Mouse (Mus musculus) brain, embryonic 14.5 days (tissue): ENCODE data around the gene Plxdc1. TPM values are rescaled to one million over a fixed set of nuclear protein-coding genes. Genes with fewer than 3 reads are reported as not detected.

Source experiments
- DNase-seq: peaks from one replicate; pipeline ENCODE4 v3.0.0-alpha.2; 2011; ENCODE audit warnings: low read depth
- CTCF ChIP-seq: fragments of 200-500 bp; IDR thresholded peaks from 2 replicates; pipeline ENCODE4 v1.5.1; 2012; ENCODE audit warnings: inconsistent platforms, mild to moderate bottlenecking, moderate library complexity, borderline replicate concordance; ENCODE audit not compliant: insufficient read depth, insufficient read length; ENCODE audit errors: extremely low read depth
- POLR2A ChIP-seq: fragments of 200-500 bp; IDR thresholded peaks from 2 replicates; pipeline ENCODE4 v1.6.1; 2012; ENCODE audit warnings: mild to moderate bottlenecking, inconsistent platforms, borderline replicate concordance; ENCODE audit not compliant: poor library complexity, insufficient read depth, insufficient read length, severe bottlenecking; ENCODE audit errors: extremely low read depth
- polyA plus RNA-seq: library from polyadenylated mRNA; depleted of rRNA; stranded (reverse); fragments of >200 nt; gene quantifications from 2 replicates; pipeline ENCODE4 v1.2.3, GENCODE M21; 2012; rRNA removed

Gene Plxdc1
- polyA plus RNA-seq, 1 experiment: 0.90 TPM

- peak; percentile 93 for DNase-seq
- TF ChIP-seq CTCF (peak; percentile 87; the same call in 1 of the 2 replicates), POLR2A (no peak)
Observed at GRCm38 (mm10) chr11:97899822-97900221, 86.4 kb downstream of the Plxdc1 start.

DNA sequence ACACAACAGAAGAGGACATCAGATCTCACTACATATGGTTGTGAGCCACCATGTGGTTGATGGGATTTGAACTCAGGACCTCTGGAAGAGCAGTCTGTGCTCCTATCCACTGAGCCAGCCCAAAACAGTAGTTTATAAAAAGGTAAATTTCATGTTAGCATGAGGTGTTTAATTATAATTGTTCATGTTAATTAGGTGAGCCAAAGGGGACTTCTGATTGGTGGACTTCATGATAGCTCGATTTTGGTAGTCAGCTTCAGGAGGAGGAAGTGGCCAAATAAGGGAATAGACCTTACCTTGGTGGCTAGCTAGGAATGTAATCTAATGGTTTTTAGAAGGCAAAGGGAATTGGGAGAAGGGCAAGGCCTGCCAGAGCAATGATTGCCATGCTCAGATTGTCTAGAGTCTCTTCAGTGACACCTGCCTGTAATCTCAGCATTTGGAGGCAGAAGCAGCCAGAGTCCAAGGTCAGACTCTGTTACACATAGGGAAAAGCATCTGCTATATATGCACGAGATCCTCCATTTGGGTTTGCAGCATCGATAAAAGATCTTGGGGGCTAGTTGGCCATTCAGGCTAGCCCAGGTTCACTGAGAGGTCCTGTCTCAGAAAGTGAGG lies 88.6 kb downstream of the Plxdc1 start:
- TF ChIP-seq POLR2A (no peak), CTCF (no peak)
- no peak for DNase-seq

- TF ChIP-seq POLR2A (no peak), CTCF (no peak)
- DNase-seq: no peak
Observed at GRCm38 (mm10) chr11:97896655-97897054, 89.6 kb downstream of the Plxdc1 start.

GRCm38 (mm10) chr11:97891821-97892220 lies 94.4 kb downstream of the Plxdc1 start:
- DNase-seq: no peak
- TF ChIP-seq CTCF (no peak), POLR2A (no peak)

DNA sequence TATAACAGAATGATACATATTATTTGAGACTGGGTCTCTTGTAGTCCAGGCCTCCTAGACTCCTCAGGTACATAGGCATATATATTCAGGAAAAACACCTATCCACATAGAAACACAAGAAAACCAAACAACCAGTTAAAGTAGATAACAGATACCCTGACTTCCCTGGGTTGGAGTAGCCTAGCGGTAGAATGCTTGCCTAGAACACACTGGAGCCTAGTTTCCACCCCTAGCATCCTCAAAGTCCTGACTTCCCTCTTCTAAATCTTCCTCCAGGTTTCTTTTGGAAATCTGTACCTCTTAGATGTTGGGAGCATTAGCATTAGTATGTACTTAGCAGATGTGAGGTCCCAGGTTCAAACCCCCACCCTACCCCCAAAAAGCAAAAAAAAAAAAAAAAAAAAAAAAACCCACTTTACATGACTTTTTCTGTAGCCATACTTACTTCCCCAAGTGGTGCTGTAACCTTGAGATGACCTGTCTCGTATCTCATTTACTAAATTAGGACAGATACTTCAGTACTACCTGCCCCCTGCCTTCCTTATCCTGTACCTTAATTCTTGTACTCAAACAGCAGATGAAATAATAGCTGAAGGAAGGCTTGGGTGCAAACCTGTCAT lies 100.8 kb downstream of the Plxdc1 start:
- TF ChIP-seq CTCF: no peak
- TF ChIP-seq POLR2A: no peak
- DNase-seq: no peak

DNA sequence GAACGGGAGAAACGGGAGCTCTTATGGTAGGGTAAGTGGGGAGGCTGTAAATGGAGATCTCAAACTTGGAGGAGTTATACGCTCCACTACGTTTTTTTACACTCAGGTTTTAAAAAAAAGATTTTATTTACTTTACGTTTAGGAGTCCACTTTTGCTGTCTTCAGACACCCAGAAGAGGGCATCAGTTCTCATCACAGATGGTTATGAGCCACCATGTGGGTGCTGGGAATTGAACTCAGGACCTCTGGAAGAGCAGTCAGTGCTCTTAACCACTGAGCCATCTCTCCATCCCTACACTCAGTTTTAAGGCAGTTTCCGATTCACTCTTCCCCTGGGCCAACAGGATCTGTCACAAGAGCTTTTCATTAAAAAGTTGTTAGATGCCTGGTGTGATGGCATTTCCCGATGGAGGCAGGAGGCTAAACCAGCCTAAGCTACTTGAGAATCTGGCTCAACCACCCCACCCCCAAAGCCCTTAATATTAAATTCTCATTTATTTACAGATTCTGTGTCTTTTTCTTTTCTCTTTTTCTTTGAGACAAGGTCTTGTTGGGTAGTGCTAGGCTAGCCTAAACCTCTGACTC lies 101.6 kb downstream of the Plxdc1 start:
- DNase-seq: no peak
- TF ChIP-seq CTCF (no peak), POLR2A (no peak)

DNA sequence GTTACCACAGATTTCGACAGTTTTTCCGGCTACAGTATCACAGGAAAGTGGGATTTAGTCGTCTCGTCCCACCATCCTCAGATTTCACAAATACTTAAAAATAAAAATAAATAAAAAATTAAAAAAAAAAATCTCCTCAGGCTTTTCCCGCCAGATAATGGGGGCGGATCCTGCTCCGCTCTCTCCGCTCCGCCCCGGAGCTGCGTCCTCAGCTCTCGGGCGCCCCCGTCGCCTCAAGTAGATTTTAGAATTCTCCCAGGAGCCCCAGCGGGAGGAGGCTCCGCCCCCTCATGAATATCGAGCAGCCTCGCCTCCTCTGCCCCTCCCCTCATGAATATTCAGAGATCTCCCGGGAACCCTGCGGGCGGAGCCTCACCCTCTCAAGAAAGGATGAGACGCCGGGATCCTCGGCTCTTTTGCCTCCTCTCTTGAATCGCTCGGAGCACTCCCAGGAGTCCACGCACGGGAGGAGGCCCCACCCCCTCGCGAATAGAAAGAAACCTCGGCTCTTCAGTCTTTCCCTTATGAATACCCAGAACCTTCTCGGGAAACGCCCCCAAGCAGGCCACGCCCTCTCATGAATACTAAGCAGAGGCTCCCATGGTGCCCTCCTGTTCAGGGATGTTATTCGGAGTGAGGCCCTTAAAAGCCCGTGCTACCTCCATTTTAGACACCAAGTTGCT lies 102.2 kb downstream of the Plxdc1 start, which contains the start of gene Fbxo47:
Gene Fbxo47, minus strand, starts transcription at position 237 of the 683 bp plus-strand sequence.
- peak; percentile 99 for DNase-seq
- TF ChIP-seq CTCF: peak; percentile 70; the same call in 1 of the 2 replicates
- TF ChIP-seq POLR2A: no peak; the same call in 1 of the 2 replicates

DNA sequence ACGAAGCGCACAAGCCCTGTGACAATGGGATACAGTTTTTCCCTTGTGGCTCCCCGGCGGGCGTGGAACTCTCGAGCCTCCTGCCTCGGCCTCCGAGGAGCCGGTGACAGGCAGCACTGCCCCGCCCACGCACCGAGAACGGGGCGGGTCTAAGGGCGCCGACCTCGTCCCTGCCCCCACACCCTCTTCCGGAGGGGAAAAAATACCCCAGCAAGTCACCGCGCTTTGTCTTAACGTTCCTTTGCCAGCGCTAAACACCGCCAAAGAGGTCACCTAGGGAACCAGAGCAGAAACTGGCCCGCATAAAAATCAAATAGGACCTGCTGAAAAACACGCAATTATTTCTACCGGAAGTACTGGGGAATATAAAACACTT lies 102.7 kb downstream of the Plxdc1 start:
- no peak for TF ChIP-seq CTCF
- TF ChIP-seq POLR2A: no peak
- no peak for DNase-seq

DNA sequence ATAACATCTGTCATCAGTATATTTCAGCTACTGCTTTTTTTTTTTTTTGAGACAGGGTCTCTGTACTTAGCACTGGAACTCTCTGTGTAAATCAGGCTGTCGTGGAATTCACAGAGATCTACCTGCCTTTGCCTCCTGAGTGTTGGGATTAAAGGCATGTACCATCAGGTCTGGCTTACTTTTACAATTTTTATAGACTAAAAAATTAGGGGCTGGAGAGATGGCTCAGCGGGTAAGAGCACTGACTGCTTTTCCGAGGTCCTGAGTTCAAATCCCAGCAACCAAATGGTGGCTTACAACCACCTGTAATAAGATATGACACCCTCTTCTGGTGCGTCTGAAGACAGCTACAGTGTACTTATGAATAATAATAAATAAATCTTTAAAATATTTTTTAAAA lies 105.9 kb downstream of the Plxdc1 start:
- TF ChIP-seq CTCF (no peak), POLR2A (no peak)
- no peak for DNase-seq

DNA sequence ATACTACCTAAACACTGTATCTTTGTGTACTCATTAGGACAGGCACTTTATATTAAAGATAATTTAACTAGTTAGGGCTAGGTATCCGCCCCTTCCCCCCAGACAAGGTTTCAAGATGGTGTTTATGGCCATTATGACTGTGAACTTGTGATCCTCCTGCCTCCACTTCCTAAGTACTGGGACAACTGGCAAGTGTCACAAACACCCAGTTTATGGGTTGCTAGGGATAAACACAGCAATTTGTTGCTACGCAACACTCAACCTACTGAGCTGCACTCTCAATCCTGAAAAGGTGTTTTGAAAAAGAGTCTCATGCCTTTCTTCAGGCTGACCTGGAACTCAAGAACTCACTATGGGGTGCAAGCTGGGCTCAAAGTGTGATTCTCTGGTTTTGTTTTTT lies 108.9 kb downstream of the Plxdc1 start:
- no peak for TF ChIP-seq CTCF
- TF ChIP-seq POLR2A: no peak
- DNase-seq: no peak

GRCm38 (mm10) chr11:97874396-97874795 lies 111.8 kb downstream of the Plxdc1 start:
- TF ChIP-seq CTCF (no peak), POLR2A (no peak)
- no peak for DNase-seq

Other genes with a start within 250 kb of the Plxdc1 start
- gene Pip4k2b, start 241.7 kb downstream of the Plxdc1 start, polyA plus RNA-seq: 68.5 and 92.5 TPM in 2 replicates
- gene Cwc25, start 219.9 kb downstream of the Plxdc1 start, polyA plus RNA-seq: 19.7 and 21.2 TPM in 2 replicates
- gene 1700001P01Rik, start 210.5 kb downstream of the Plxdc1 start, polyA plus RNA-seq: 0.46 and 0.69 TPM in 2 replicates
- 396 and 444 TPM in 2 replicates for gene Rpl23, start 204.0 kb downstream of the Plxdc1 start, polyA plus RNA-seq
- 91.7 and 139 TPM in 2 replicates for gene Lasp1, start 187.4 kb downstream of the Plxdc1 start, polyA plus RNA-seq
- gene B230217C12Rik, start 145.7 kb downstream of the Plxdc1 start, polyA plus RNA-seq: 26.7 and 27.3 TPM in 2 replicates
- 0.88 and 0.90 TPM in 2 replicates for gene Fbxo47, start 102.3 kb downstream of the Plxdc1 start, polyA plus RNA-seq
- gene Arl5c, start 9.7 kb upstream of the Plxdc1 start, polyA plus RNA-seq: 0.89 and 1.1 TPM in 2 replicates
- 60.8 and 90.1 TPM in 2 replicates for gene Cacnb1, start 36.6 kb upstream of the Plxdc1 start, polyA plus RNA-seq
- gene Rpl19, start 40.3 kb upstream of the Plxdc1 start, polyA plus RNA-seq: 1,103 and 1,209 TPM in 2 replicates
- 1.8 and 5.5 TPM in 2 replicates for gene Stac2, start 67.0 kb upstream of the Plxdc1 start, polyA plus RNA-seq
- 28.3 and 30.2 TPM in 2 replicates for gene Fbxl20, start 164.0 kb upstream of the Plxdc1 start, polyA plus RNA-seq
- 30.4 and 33.2 TPM in 2 replicates for gene Med1, start 206.8 kb upstream of the Plxdc1 start, polyA plus RNA-seq
- 21.7 and 26.2 TPM in 2 replicates for gene Cdk12, start 216.6 kb upstream of the Plxdc1 start, polyA plus RNA-seq